Mouse (Mus musculus): ENCODE measurements at regions not wholly inside any gene's neighbourhood (a gene's known extent, or its start where the extent isn't known, plus 50 kb on each side); places are given as distances from the start of the nearest gene placed in this dataset.

DNA sequence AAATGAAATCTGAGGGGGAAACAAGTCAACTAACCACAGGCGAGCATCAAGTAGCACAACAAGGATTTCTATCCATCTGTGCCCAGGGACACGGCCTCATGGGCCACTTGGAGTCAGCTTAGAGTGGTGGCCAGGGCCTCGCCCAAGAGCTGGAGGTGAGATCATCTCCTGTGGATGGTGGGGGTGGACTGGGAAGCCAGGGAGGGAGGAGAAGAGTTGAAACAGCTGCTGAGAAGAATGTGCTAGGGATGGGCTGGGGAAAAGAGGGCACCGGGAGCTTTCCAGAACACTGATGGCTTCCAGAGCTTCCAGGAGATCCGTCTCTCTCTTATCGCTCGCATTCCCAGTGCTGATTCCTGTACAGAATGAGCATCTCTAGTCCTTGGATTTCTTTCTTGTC, 192.9 kb downstream of the Sox9 start:
- Histone ChIP-seq H3K27ac (ENCODE audit: insufficient read depth, low read length) (no peak overlapping the region), H3K4me1 (ENCODE audit: control insufficient read depth, insufficient read depth, low read length) (peaks cover 9% of the 10 kb centered on the region), H3K4me3 (ENCODE audit: insufficient read depth, low read length) (no peak overlapping the region)
- TF ChIP-seq POLR2A (IDR thresholded peaks at IDR 0.05; ENCODE audit: low read depth, low read length) (no peak), CTCF (IDR thresholded peaks at IDR 0.05; ENCODE audit: borderline replicate concordance, insufficient read depth, low read length) (no peak)

DNA sequence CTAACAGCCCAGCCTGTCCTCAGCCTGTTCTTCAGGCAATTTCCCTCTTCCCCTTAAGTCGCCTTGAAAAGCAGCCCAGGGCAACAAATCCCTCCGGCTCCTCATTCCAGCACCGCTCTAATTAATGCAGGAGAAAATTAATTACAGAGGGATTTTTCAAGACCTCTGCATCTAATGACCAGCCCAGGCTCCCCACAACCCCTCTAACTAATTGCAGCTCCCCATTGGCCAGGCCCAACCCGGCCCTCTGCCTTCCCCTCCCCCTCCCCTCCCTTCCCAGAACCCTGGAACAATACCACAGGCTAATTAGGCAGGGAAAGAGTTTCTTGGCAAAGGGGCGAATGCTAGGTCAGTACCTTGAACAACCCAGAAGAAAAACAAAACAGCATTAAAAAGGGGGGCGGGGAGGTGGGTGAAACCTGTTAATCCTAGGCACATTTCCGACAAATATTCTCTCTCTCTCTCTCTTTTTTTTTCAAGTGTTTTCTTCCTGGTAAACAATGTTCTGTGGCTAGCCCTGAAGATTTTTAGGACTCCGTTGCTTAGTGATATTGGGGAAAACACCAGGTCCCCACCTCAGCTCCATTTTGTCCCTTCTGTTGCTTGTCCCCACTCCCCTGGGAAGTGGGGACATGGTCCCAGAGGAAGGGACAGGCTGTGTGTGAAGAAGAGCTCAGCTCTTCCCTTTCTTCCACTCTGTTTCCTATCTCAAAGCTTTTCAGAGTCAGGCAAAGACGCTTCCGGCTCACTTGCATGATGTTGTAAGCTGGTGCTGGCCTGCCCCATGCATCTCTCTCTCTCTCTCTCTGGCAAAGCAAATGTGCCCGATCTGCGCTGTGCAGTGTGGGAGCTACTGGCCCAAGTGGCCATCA, 195.1 kb downstream of the Sox9 start:
- Histone ChIP-seq H3K4me1 (ENCODE audit: control insufficient read depth, insufficient read depth, low read length) (peaks cover 9% of the 10 kb centered on the region), H3K4me3 (ENCODE audit: insufficient read depth, low read length) (no peak overlapping the region), H3K27ac (ENCODE audit: insufficient read depth, low read length) (no peak overlapping the region)
- no peak for TF ChIP-seq POLR2A (IDR thresholded peaks at IDR 0.05; ENCODE audit: low read depth, low read length)
- TF ChIP-seq CTCF (IDR thresholded peaks at IDR 0.05; ENCODE audit: borderline replicate concordance, insufficient read depth, low read length): no peak

DNA sequence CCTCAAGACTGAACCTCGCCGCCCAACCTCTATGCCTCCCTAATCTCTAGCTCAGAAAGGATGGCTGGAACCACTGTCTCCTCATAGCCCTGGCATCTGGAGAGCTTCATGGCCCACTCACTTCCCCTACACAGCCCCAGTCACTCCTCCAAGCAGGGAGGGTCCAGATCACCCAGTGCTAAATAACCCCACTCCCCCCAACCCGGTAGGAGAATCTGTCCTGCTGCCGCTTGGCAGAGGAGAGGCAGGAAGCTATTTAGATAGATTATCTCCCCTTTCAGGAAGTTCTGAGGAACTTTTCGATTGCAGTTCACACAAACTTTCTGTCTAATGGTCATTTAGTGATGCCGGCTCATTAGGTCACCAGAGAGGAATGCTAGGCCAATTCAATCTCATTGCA, 196.9 kb downstream of the Sox9 start:
- H3K27ac ChIP-seq (ENCODE audit: insufficient read depth, low read length): peak overlapping the region; percentile 58; the same call in 1 of the 2 replicates
- H3K4me1 ChIP-seq (ENCODE audit: control insufficient read depth, insufficient read depth, low read length): peaks cover 9% of the 10 kb centered on the region
- no peak overlapping the region for H3K4me3 ChIP-seq (ENCODE audit: insufficient read depth, low read length)
- no peak for TF ChIP-seq CTCF (IDR thresholded peaks at IDR 0.05; ENCODE audit: borderline replicate concordance, insufficient read depth, low read length)
- TF ChIP-seq POLR2A (IDR thresholded peaks at IDR 0.05; ENCODE audit: low read depth, low read length): no peak

GRCm38 (mm10) chr11:112979413-112979812, 197.4 kb downstream of the Sox9 start:
- Histone ChIP-seq H3K4me3 (ENCODE audit: insufficient read depth, low read length) (no peak overlapping the region), H3K27ac (ENCODE audit: insufficient read depth, low read length) (peak overlapping the region; percentile 58; the same call in 1 of the 2 replicates), H3K4me1 (ENCODE audit: control insufficient read depth, insufficient read depth, low read length) (peaks cover 9% of the 10 kb centered on the region)
- no peak for TF ChIP-seq POLR2A (IDR thresholded peaks at IDR 0.05; ENCODE audit: low read depth, low read length)
- TF ChIP-seq CTCF (IDR thresholded peaks at IDR 0.05; ENCODE audit: borderline replicate concordance, insufficient read depth, low read length): no peak

- no peak for TF ChIP-seq CTCF (IDR thresholded peaks at IDR 0.05; ENCODE audit: borderline replicate concordance, insufficient read depth, low read length)
- Histone ChIP-seq H3K4me1 (ENCODE audit: control insufficient read depth, insufficient read depth, low read length) (peaks cover 9% of the 10 kb centered on the region), H3K4me3 (ENCODE audit: insufficient read depth, low read length) (no peak overlapping the region), H3K27ac (ENCODE audit: insufficient read depth, low read length) (no peak overlapping the region)
Observed at GRCm38 (mm10) chr11:112982165-112982801, 200.3 kb downstream of the Sox9 start.

DNA sequence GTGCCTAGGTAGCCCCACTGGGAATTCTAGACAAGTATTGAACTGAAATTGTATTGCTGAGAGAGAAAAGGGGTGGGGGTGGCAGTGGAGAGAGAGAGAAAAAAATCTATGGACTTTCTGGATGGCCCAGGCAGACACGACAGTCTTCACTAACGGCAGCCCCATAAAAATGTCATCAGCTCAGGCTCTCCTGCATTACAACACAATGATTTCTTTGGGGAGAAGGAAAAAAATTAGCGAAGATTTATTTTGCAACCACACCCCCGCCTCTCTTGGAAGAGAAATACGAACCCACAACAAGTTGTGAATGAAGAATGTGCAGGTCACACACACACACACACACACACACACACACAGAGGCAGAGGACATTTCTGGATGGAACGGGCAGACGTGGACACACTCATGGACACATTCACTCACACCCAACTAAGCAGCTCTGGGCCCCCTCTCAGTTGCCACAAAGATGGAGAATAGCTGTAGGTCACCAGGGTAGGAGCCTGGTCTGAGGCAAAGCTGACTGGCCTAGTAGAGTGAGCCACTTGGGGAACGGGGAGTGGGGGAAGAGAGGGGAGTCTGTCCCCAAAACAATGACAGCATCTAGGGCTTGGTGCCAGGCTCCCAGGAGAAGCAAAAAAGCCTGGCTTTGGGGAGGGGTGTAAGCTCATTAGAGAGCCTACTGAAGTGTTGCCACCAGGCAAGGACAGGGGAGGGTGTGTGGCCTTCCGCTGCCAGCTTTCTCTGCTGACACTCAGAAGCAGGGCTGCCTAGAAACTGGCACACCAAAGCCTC, 201.0 kb downstream of the Sox9 start:
- Histone ChIP-seq H3K27ac (ENCODE audit: insufficient read depth, low read length) (no peak overlapping the region), H3K4me1 (ENCODE audit: control insufficient read depth, insufficient read depth, low read length) (peaks cover 9% of the 10 kb centered on the region), H3K4me3 (ENCODE audit: insufficient read depth, low read length) (no peak overlapping the region)
- TF ChIP-seq CTCF (IDR thresholded peaks at IDR 0.05; ENCODE audit: borderline replicate concordance, insufficient read depth, low read length): no peak
- TF ChIP-seq POLR2A (IDR thresholded peaks at IDR 0.05; ENCODE audit: low read depth, low read length): no peak

GRCm38 (mm10) chr11:112986029-112986573, 204.1 kb downstream of the Sox9 start:
- Histone ChIP-seq H3K4me3 (ENCODE audit: insufficient read depth, low read length) (no peak overlapping the region), H3K4me1 (ENCODE audit: control insufficient read depth, insufficient read depth, low read length) (no peaks in the 10 kb centered on the region), H3K27ac (ENCODE audit: insufficient read depth, low read length) (no peak overlapping the region)
- TF ChIP-seq CTCF (IDR thresholded peaks at IDR 0.05; ENCODE audit: borderline replicate concordance, insufficient read depth, low read length) (no peak), POLR2A (IDR thresholded peaks at IDR 0.05; ENCODE audit: low read depth, low read length) (no peak)

- TF ChIP-seq CTCF (IDR thresholded peaks at IDR 0.05; ENCODE audit: borderline replicate concordance, insufficient read depth, low read length): no peak
- TF ChIP-seq POLR2A (IDR thresholded peaks at IDR 0.05; ENCODE audit: low read depth, low read length): no peak
Observed at GRCm38 (mm10) chr11:112987782-112988181, 205.8 kb downstream of the Sox9 start.

GRCm38 (mm10) chr11:112988900-112989299, 206.9 kb downstream of the Sox9 start:
- TF ChIP-seq POLR2A (IDR thresholded peaks at IDR 0.05; ENCODE audit: low read depth, low read length) (no peak), CTCF (IDR thresholded peaks at IDR 0.05; ENCODE audit: borderline replicate concordance, insufficient read depth, low read length) (no peak)
- H3K4me3 ChIP-seq (ENCODE audit: insufficient read depth, low read length): no peak overlapping the region
- no peak overlapping the region for H3K27ac ChIP-seq (ENCODE audit: insufficient read depth, low read length)
- no peaks in the 10 kb centered on the region for H3K4me1 ChIP-seq (ENCODE audit: control insufficient read depth, insufficient read depth, low read length)

More at GRCm38 (mm10) chr11:112987782-112988181, 205.8 kb downstream of the Sox9 start:
- Histone ChIP-seq H3K4me3 (ENCODE audit: insufficient read depth, low read length) (no peak overlapping the region), H3K27ac (ENCODE audit: insufficient read depth, low read length) (no peak overlapping the region), H3K4me1 (ENCODE audit: control insufficient read depth, insufficient read depth, low read length) (no peaks in the 10 kb centered on the region)

Data from embryonic fibroblast, embryonic 13.5 days (primary cell).